Mouse (Mus musculus): ENCODE data around the gene Kalrn.

Gene Kalrn

DNA sequence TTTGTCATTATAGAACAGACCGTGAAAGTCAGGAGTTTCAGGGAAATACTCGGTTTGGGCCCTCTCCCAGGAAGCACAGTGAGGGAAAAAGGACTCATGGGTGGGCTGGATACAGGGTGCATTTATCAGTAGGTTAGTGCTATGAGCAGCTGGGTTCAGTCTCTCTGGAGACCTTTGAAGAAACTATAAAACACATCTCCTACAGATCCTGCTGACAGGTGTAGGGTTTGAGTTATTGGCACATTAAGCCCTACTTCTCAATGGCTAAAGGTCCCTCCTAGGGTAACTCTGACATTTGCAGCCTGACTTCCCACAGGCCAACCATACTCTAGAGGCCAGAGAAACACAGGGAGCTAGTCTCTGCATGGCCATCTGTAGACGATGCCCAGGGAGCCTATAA is 256.2 kb downstream of the Kalrn start:
- no peak for DNase-seq (ENCODE audit: low read depth, low spot score)

DNA sequence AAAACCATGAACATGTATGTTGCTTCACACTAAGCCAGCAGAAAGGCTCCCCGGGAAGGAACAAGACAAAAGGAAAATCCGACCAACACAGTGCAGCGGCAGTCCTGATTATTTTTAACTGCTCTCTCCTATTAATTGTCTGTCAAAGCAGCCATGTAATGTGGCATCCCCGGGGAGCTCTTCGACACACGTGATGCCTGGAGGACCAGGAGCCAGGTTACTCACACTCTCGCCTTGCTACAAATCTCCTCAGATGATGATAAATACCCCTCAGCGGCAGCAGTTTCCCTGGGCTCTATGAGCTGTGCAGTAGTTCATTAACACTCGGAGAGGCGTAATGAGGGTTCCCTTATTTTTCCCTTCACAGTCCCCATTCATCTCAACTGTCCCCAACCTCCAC is 257.1 kb downstream of the Kalrn start:
- no peak for DNase-seq (ENCODE audit: low read depth, low spot score)

DNA sequence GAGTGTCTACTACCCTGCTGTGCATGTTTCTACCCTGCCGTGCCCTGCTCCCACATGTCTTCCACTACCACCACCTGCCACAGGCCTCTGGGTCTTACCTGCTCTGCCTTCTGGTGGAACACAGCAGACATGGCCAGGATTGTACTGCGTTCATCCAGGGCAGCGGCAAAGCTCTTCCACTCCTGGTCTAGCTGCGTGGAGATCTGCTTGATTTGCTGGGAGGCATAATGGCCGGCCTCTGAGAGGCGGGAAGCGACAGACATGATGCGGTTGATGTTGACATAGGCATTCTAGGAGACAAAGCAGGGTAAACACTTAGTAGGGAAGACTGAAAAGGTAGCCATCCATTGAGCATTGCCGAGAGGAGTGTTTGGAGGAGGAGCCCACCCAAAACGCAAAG is 259.3 kb downstream of the Kalrn start:
- DNase-seq (ENCODE audit: low read depth, low spot score), result no peak

DNA sequence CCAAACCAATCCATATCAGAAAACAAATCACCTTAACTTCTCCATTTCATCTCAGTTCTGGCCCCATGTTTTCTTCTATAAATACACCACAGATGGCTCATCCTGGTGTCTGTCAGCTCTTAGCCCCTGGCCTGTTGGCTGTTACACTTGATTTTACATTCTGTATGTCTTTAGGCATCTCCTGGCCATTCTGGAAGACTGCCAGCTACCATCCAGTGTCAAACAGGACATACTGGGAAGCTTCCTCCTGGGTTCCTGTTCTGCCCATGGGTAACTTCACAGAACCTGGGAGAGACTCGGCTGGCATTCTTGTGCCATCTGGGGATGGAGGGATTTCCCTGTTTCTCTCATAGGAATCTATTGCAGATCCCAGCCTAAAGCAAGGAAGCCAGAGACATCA is 261.8 kb downstream of the Kalrn start:
- no peak for DNase-seq (ENCODE audit: low read depth, low spot score)

DNA sequence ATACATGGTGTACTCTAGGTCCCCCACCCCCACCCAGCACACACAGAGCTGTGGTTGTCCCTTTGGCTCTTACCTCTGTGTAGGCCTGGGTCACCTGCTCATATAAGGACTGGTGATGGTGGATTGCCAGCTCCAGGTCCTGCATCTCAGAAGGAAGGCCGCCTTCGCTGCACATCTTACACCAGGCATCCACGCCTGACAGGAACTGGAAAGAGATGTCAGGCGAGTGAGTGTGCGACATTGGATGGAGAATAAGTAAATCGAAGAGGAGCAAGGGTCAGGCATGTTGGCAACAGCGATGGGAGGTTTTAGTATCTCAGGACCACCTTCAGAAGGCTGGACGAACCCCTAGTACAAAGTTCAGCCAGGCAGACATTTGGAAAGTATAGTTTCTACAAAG is 263.0 kb downstream of the Kalrn start:
- no peak for DNase-seq (ENCODE audit: low read depth, low spot score)

DNA sequence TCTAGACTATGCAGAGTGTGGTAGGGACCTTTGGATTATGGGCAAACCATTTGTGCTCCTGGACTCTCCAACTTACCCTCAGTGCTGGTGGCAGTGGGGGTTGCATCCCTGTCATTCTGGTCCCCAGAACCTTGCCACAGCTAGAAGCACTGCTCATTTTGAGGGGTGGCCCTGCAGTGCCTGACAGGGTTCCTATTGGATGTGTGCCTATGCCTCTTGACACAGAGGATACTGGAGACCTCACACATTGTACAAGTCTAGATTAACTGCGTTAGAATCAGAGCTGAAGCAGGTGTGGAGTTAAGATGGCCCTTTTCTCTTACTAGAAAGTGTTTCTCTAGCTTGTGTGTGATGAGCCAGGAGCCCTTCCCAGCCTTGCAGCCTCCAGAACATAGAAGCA is 265.0 kb downstream of the Kalrn start:
- DNase-seq (ENCODE audit: low read depth, low spot score), result no peak

DNA sequence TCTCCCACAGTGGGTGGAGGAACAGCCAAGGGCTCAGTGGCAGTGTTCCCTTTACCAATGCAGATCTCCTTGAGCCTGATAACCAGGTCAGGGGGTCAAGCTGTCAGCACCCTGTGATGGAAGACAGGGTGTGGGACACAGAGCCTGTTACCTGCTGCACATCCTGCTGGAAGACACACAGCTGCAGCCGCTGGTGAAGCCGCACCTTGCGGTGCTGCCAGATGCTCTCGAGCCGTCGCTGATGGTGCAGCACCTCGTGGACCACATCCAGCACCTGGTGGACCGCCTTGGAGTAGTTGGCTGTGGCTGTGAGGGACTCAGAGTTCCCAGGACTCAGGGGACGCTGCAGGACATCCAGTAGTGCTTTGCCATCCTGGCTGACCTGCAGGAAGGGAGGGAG is 265.9 kb downstream of the Kalrn start:
- DNase-seq (ENCODE audit: low read depth, low spot score), result no peak

DNA sequence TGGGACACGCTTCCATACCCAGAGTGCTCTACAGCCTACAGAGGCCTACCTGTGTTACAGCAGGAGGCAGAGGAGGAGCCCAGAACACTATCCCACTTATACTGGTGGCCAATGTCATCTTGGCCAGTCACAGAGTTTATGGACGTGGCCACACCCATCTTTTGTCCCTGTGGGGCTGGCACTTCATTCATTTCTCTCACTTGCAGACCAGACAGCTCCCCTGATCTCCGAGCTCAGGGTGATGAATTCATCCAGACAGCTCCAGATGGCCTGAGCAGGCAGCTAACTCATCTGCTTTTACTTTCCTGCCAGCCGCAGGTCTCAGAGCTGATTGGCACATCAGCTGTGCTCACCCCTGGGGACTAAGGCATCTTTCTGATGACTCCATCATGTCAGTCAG is 267.7 kb downstream of the Kalrn start:
- no peak for DNase-seq (ENCODE audit: low read depth, low spot score)

DNA sequence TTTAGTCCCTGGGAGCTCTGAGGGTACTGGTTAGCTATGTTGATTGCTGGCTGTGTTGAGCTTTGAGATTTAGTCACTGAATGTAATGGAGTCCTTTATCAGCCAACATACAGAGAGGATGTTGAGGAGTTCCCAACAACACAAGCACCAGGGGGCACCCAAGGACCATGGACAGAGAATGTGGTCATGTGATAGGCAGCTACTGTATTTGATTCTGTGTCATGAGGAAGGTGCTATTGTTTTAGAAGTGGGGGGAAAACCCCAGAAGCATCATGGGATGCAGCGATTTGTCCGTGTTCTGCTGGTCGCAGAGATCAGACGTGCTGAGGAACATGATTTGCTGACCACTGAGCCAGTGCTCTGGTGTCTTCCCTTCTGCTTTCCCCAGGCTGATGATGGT is 269.5 kb downstream of the Kalrn start:
- DNase-seq (ENCODE audit: low read depth, low spot score), result peak; percentile 7

DNA sequence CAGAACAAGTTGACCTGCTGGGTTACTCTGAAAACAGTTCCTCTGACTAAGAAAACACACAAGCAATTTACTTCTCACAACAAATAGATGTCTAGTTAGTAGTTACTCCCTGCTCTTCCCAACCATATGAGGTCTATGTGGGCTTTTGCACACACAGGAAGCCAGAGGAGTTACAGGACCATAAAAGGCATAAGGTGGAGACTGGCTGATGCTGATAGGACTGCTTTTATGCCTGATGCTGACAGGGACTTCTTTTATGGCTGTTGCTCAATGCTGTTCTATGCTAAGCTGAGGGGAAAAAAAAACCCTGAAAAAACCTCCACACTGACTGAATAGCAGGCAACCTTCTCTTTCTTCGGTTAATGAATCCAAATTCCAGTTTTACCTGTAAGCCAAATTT is 270.8 kb downstream of the Kalrn start:
- DNase-seq (ENCODE audit: low read depth, low spot score), result no peak

DNA sequence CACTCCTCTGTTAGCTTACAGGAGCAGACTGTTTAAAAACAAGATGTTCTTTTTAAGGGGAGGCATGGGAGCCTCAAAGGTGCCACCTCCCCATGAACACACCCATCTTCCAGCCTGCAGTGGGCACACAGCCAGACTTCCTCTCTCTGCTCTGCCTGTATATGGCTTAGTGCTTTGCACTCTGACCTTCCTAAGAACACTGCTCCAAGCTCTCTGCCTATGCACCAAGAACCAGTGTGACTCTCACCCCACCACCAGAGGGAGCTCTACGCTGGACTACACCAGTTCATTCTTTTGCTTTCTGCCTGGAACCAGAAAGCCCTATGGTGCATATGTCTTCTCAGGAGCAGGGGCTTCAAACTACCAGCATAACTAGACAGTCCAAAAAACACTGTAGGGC is 271.3 kb downstream of the Kalrn start:
- DNase-seq (ENCODE audit: low read depth, low spot score), result no peak

DNA sequence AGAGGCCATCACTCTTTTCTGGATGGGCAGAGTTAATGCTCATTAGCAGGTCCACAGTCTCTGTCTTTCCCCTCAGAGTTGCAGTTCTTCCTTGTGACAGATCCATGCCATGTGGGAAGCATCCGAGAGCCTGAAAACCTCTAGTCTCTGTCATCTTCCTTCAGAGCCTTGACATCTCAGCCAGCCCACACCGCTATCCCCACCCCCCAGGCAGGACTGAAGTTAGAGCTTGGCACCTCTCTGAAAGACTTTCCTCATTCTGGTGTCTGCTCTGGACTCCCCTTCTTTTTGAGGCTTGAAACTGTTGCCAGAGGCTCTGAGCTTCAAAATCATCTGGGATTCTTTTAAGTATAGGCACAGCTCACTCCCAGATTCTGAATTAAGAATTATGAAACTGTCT is 274.1 kb downstream of the Kalrn start:
- DNase-seq (ENCODE audit: low read depth, low spot score), result no peak

DNA sequence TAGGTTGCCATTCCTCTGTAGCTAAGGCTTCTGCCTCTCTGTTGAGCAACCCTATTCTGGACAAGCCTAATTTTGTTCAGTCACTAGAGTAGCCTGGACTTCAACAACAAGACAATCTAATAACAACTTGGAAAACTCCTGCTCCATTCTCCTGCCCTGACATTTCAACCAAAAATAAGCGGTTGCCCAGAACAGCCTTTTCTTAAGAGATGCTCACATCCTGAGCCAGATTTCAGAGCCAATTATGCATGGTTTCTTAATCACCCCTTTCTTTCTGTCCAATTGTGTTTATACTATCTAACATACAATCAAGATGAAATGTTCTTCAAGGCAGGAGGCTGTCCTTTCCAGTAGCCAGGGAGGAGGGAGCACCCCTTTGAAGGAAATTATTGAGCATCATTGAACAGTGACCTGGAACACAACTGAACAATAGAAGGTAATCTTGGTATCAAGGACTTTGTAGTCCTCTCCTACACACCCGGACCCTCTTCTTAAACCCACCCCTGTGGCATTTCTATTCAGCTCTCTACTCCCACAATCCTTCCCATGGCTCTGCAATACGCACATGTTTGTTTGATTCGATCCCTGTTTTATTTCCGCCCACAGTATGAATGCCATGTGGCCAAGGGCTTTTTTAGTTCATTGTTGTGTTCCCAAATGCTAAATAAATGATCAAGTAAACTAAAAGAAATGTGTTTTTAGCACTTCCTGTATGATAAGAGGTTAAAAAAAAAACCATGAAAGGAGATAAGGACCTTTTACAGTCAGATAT is 275.2 kb downstream of the Kalrn start:
- no peak for DNase-seq (ENCODE audit: low read depth, low spot score)

DNA sequence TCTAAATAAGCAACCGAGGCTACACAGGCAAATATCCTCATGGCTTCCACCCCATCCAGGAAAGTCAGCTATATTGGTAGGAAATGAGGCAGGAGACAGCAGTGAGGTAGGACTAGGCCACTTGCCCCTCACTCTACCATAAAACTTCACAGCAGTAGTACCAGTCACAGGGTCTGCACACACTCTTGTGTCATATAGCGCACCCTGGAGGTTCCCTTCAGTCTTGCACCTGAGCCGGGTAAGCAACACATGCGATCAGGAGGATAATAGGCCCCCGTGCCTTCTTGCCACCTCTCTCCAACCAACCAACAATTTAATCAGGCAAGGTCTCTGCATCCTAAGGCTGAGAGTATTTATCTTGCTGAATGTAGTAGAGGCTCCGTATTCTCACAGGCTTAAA is 278.8 kb downstream of the Kalrn start:
- DNase-seq (ENCODE audit: low read depth, low spot score), result peak; percentile 39

DNA sequence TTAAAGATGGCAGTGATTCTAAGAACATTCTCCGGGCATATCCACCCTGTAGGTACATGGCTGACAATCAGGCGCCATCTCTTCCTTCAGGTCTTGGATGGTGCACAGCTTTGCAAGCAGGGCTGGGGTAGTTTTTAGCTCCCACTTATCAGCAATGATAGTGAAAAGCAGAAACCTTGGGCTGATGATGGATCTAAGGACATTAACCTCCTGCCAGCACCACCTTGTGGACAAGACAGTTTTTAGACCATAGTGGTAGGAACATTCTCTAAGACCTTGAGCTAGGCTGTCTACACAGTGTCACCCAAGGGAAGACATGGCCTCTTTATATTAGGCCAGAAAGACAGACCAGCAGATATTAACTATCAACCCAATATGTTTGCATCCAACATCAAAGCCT is 279.7 kb downstream of the Kalrn start:
- DNase-seq (ENCODE audit: low read depth, low spot score), result no peak

DNA sequence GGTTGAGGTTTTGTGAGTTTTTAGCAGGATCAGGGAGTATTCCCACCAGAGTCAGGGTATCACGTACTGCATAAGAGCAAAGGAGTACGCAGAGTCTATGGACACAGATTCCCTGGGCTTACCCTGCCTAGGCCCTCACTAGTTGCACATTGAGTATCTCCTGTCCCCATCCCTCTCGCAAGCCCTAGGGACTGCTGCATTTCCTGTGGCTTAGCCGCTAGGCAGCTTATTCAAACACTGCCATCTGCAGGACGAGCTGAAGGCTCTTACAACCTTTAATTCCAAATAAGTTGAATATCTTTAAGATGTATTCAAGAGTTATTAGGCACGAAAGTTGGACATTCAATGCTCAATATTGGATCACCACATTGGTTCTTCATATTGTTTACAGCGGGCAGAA is 283.7 kb downstream of the Kalrn start:
- DNase-seq (ENCODE audit: low read depth, low spot score), result peak; percentile 31

DNA sequence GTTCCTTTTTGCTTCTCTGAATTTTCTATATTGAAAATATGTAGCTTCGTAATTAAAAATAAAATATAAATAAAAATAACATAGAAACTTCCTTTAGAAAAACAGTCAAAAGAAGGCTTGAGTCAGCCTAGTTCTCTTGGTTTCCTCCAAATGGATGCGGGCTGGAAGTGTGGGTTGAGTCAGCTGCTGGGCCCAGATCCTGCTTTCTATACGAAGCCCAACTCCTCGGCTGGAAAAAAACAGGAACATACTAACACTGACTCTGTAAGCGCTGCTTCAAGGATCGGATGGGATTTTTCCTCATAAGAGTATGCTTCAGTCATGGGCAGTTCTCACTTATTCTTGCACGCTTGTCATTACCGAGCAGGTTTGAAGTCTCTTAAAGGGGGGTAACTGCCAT is 291.3 kb downstream of the Kalrn start:
- no peak for DNase-seq (ENCODE audit: low read depth, low spot score)

DNA sequence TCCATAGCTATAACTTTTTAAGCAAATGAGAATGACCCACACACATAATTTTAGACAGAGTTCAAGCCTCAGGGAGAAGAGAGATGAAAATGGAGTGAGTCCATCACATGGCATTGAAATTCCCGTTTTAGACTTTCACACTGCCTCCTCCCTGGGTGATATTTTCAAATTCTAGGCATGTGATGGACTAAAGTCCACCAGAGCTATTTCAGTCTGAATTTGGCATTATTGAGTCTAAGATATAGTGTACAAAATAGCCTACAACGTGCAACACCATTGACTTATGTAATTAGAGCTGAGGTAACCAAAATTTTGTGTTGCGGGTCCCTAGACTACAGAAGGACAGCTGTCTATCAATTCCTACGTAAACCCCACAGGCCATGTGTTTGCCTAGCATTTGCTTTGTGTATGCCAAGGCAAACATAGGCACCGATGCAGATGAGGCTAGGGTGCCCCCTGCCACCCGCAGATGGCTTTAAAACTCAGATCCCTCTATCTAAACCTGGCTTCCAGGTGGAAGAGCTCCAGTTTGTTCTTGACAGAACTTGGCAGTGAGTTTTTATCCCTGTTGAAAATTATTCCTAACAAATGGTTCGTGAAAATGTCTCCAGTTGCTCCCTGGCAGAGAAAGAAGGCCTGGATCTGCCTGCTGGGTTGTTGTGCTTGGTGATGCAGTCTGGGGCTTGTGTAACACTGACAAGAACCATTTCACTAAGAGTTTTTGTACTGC is 293.5 kb downstream of the Kalrn start:
- DNase-seq (ENCODE audit: low read depth, low spot score), result no peak

DNA sequence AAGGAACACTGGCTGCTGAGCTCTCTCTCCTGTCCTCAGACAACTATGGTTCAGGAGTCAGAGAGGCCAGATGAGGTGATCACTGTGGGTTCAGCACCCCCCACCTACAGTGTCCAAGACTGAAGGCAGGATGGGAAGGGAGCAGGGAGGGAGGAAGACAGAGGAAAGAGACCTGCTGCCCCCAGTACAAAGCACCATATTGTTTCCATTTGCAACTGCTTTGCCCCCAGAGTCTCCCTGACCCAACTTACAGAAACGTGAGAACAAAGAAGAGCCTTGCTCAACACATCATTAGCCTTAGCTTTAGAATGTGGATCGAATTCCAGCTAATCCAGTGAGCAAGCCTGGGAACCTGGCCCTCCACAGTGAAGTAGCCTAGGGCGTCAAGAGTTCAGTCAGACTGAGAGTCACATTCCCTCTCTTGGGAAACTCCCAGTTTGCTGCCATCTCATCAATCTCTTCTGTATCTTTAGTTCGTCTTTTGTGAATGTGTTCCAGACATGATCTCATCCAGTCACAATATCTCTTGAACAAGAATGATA is 295.0 kb downstream of the Kalrn start:
- no peak for DNase-seq (ENCODE audit: low read depth, low spot score)

DNA sequence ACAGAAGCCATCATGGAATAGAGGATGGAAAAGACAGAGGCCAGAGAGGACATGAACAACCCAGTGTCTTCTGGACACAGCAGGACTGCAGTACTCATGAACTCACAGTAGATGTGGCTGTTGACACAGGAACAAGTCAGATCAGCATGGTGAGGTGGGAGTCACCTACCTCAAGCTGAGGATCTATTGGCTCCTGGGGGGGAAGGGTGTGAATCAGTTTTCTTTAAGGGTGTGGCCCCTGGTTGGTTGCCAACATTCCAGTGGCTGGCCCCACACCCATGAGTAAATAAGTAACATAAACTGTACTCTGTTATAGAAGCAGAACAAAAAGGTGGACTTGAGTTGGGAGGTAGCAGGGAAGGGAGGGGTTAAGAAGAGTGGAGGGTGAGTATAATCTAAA is 298.7 kb downstream of the Kalrn start:
- peak; percentile 31 for DNase-seq (ENCODE audit: low read depth, low spot score)

DNA sequence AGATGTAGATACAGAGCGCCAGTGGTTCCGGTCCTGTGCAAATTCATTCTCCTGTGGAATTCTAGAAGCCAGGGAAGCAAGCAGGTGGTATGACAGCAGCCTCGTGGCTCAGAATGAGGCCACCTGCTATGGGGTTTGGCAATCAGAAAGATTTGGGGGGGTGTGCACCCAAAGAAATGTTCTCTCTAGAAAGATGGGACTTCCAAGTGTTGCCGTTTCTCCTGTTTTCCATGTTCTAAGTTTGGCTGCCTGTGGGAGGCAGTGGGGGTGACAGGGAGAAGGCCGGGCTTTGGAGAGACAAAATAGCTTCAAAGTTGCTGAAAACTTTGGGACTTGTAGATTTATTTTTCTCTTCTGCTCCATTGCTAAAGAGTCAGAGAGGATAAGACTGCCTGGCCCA is 301.9 kb downstream of the Kalrn start:
- DNase-seq (ENCODE audit: low read depth, low spot score), result no peak

DNA sequence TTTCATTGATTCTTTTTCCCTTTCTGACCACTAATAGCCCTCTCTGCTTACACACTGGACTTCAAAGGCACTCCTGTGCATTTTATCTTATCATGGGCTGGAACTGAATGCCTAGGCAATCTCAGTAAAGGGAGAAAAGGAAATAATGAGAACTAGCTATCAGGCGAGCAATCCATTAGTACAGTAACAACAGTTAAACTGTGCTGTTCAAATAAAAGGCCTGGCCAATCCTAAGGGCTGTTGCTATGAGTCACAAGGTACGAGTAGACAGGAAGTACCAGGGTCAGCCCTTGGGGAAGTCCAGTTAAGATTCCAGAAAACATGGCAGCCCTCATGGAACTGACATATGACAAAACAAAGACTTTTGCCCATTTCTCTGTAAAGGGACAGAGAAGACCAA is 302.7 kb downstream of the Kalrn start:
- no peak for DNase-seq (ENCODE audit: low read depth, low spot score)

DNA sequence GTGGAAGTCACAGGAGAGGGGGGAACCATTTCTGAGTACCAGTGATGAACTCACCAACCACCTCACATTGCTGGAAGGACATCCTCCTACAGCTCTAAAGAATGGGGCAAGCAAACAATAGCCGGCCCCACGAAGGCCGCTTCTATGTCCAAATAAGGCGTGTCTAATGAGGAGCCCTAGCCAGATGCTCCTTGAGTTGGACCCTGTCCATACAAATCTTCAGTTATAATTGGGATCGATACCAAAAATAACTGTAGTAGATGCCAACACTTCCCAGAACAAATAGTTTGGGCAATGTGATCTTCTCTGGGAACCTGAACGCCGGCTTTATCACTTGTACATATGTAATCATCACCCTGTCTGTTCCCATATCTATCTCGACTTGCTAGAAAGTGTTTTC is 303.7 kb downstream of the Kalrn start:
- no peak for DNase-seq (ENCODE audit: low read depth, low spot score)

All from ES-CJ7 (cell line).